Mouse (Mus musculus) lung, embryonic 15.5 days (tissue): ENCODE measurements around the gene Cnot6l. TPM values are rescaled to one million over a fixed set of nuclear protein-coding genes. Genes with fewer than 3 reads are reported as not detected.

Source experiments
- ATAC-seq: fragments of 200-750 bp; cut with Nextera tagmentation; 2 replicates; pipeline ENCODE4 v1.8.0; 2017; ENCODE audit warnings: moderate number of reproducible peaks, borderline replicate concordance; ENCODE audit not compliant: low FRiP score, low TSS enrichment; ENCODE audit errors: extremely low read depth
- H3K27ac ChIP-seq: fragments of 300-500 bp; sonication (generic); 2 replicates; pipeline ENCODE4 v1.5.1; 2015; ENCODE audit warnings: moderate library complexity, mild to moderate bottlenecking, inconsistent platforms
- H3K27me3 ChIP-seq: fragments of 300-500 bp; sonication (generic); 2 replicates; pipeline ENCODE4 v1.6.1; 2015; ENCODE audit warnings: inconsistent platforms
- H3K36me3 ChIP-seq: fragments of 300-500 bp; sonication (generic); 2 replicates; pipeline ENCODE4 v1.6.1; 2015; ENCODE audit warnings: inconsistent platforms
- H3K4me1 ChIP-seq: fragments of 300-500 bp; sonication (generic); 2 replicates; pipeline ENCODE4 v1.6.1; 2015; ENCODE audit warnings: inconsistent platforms
- H3K4me2 ChIP-seq: fragments of 300-500 bp; sonication (generic); 2 replicates; pipeline ENCODE4 v1.6.1; 2015; ENCODE audit warnings: inconsistent platforms, mild to moderate bottlenecking, moderate library complexity
- H3K4me3 ChIP-seq: fragments of 300-500 bp; sonication (generic); 2 replicates; pipeline ENCODE4 v1.5.1; 2015; ENCODE audit warnings: mild to moderate bottlenecking, inconsistent platforms
- H3K9ac ChIP-seq: fragments of 300-500 bp; sonication (generic); 2 replicates; pipeline ENCODE4 v1.6.1; 2015; ENCODE audit warnings: inconsistent platforms
- H3K9me3 ChIP-seq: fragments of 300-500 bp; sonication (generic); 2 replicates; pipeline ENCODE4 v1.6.1; 2016; ENCODE audit warnings: inconsistent platforms
- WGBS: fragments of 180-500 bp; shearing (Covaris S2); methylation state at CpG from one replicate; pipeline ENCODE4 v1.1.7; 2015; 5-methylcytosine and 5-hydroxymethylcytosine counted together
- polyA plus RNA-seq: library from polyadenylated mRNA; unstranded; fragments of >200 nt; fragmentation: Nextera tagmentation; extraction: Ambion mirVana; gene quantifications from 2 replicates; pipeline ENCODE4 v1.2.1, GENCODE M21; 2015

Cnot6l gene
- polyA plus RNA-seq, 1 experiment from 2014 or later, result 22.9 TPM

GRCm38 (mm10) chr5:96039188-96039840 lies 124.7 kb downstream of the Cnot6l start:
- Histone ChIP-seq H3K4me1 (0 out of 2 replicates have a peak, but pooled peaks cover 3% of the 10 kb centered on the region), H3K4me3 (no peak overlapping the region), H3K4me2 (no peak overlapping the region), H3K27ac (no peak overlapping the region), H3K27me3 (no peaks in the 10 kb centered on the region), H3K9me3 (no peaks in the 10 kb centered on the region), H3K9ac (no peak overlapping the region), H3K36me3 (no peaks in the 10 kb centered on the region)
- WGBS, result 67% methylated on average over 5 of the region's 5 CpGs
- no peak for ATAC-seq

GRCm38 (mm10) chr5:96037684-96038121 lies 126.3 kb downstream of the Cnot6l start:
- Histone ChIP-seq H3K4me2 (0 out of 2 replicates have a peak overlapping the region, but pooled peaks have one; percentile 22), H3K4me3 (no peak overlapping the region), H3K9ac (no peak overlapping the region), H3K27me3 (no peaks in the 10 kb centered on the region), H3K4me1 (0 out of 2 replicates have a peak, but pooled peaks cover 3% of the 10 kb centered on the region), H3K9me3 (no peaks in the 10 kb centered on the region), H3K36me3 (no peaks in the 10 kb centered on the region), H3K27ac (peak overlapping the region; percentile 8; the same call in 1 of the 2 replicates)
- WGBS, result 26% methylated on average over 8 of the region's 8 CpGs
- ATAC-seq, result peak; percentile 74

GRCm38 (mm10) chr5:96036125-96036672 lies 127.8 kb downstream of the Cnot6l start:
- H3K4me2 ChIP-seq, result no peak overlapping the region
- H3K4me1 ChIP-seq, result 0 out of 2 replicates have a peak, but pooled peaks cover 3% of the 10 kb centered on the region
- H3K36me3 ChIP-seq, result no peaks in the 10 kb centered on the region
- H3K9ac ChIP-seq, result no peak overlapping the region
- no peak for ATAC-seq
- no peaks in the 10 kb centered on the region for H3K27me3 ChIP-seq
- no peak overlapping the region for H3K4me3 ChIP-seq
- WGBS, result 51% methylated on average over 7 of the region's 7 CpGs
- no peaks in the 10 kb centered on the region for H3K9me3 ChIP-seq
- H3K27ac ChIP-seq, result no peak overlapping the region

GRCm38 (mm10) chr5:96034101-96034500 lies 129.9 kb downstream of the Cnot6l start:
- no peak overlapping the region for H3K4me2 ChIP-seq
- no peak overlapping the region for H3K4me3 ChIP-seq
- ATAC-seq, result no peak
- H3K9me3 ChIP-seq, result no peaks in the 10 kb centered on the region
- H3K27ac ChIP-seq, result no peak overlapping the region
- no peaks in the 10 kb centered on the region for H3K27me3 ChIP-seq
- WGBS, result 22% methylated on average over 1 of the region's 1 CpGs
- 0 out of 2 replicates have a peak, but pooled peaks cover 3% of the 10 kb centered on the region for H3K4me1 ChIP-seq
- H3K9ac ChIP-seq, result no peak overlapping the region
- H3K36me3 ChIP-seq, result no peaks in the 10 kb centered on the region

GRCm38 (mm10) chr5:96029821-96030220 lies 134.2 kb downstream of the Cnot6l start:
- Histone ChIP-seq H3K4me2 (no peak overlapping the region), H3K27ac (no peak overlapping the region), H3K4me1 (no peaks in the 10 kb centered on the region), H3K27me3 (no peaks in the 10 kb centered on the region), H3K4me3 (no peak overlapping the region), H3K9me3 (no peaks in the 10 kb centered on the region), H3K36me3 (no peaks in the 10 kb centered on the region), H3K9ac (no peak overlapping the region)
- no peak for ATAC-seq
- 83% methylated on average over 2 of the region's 2 CpGs for WGBS

Other genes starting within 250 kb of the Cnot6l start
- gene Cxcl13, start 207.2 kb downstream of the Cnot6l start, polyA plus RNA-seq, result 6.2 and 8.1 TPM in 2 replicates
- gene Mrpl1, start 45.3 kb upstream of the Cnot6l start, polyA plus RNA-seq, result 18.6 and 19.6 TPM in 2 replicates
- gene Fras1, start 209.8 kb upstream of the Cnot6l start, polyA plus RNA-seq, result 18.2 and 26.3 TPM in 2 replicates